Mouse (Mus musculus) CH12.LX (cell line): ENCODE measurements around the gene Grb2. TPM values are rescaled to one million over a fixed set of nuclear protein-coding genes. Genes with fewer than 3 reads are reported as not detected.

Experiments
- DNase-seq: peaks from one replicate; pipeline ENCODE4 v3.0.0-alpha.2; 2013; ENCODE audit errors: extremely low read depth
- H3K27ac ChIP-seq: 2 replicates; pipeline ENCODE4 v1.5.1; 2012; ENCODE audit warnings: low read depth, mild to moderate bottlenecking, control low read depth, moderate library complexity; ENCODE audit not compliant: insufficient read depth
- H3K27me3 ChIP-seq: replicated peaks from 2 replicates; pipeline ENCODE3; 2012; ENCODE audit warnings: inconsistent platforms
- H3K36me3 ChIP-seq, 2 experiments: replicated peaks in 1 of 2; 2 replicates each; pipeline versions ENCODE3 to v1.6.1; 2012; ENCODE audit warnings: inconsistent platforms in 1 of 2, low read length in 1 of 2, mild to moderate bottlenecking in 1 of 2, mixed read lengths in 1 of 2, moderate library complexity in 1 of 2; ENCODE audit not compliant: control insufficient read depth in 1 of 2, insufficient read depth in 1 of 2
- H3K4me1 ChIP-seq, 2 experiments: 2 replicates each; pipeline ENCODE4 v1.6.1; 2012; ENCODE audit warnings: inconsistent platforms in 1 of 2, moderate library complexity in 1 of 2; ENCODE audit not compliant: insufficient read depth in 2 of 2, control insufficient read depth in 1 of 2
- H3K4me2 ChIP-seq: 2 replicates; pipeline ENCODE4 v1.6.1; 2012; ENCODE audit warnings: low read depth, mild to moderate bottlenecking, control low read depth; ENCODE audit not compliant: poor library complexity, insufficient read depth, severe bottlenecking
- H3K4me3 ChIP-seq, 3 experiments: fragments of 150-350 bp in 1 of 3; sonication (generic) in 1 of 3; replicated peaks in 1 of 3; 2 replicates each; pipeline versions ENCODE3 to v1.5.1; 2011 to 2012; ENCODE audit warnings: low read depth in 2 of 3, low read length in 2 of 3, mild to moderate bottlenecking in 2 of 3, moderate library complexity in 2 of 3, control low read depth in 1 of 3, improper control_type of control experiment in 1 of 3, inconsistent platforms in 1 of 3, mixed read lengths in 1 of 3; ENCODE audit not compliant: poor library complexity in 1 of 3
- H3K79me2 ChIP-seq: replicated peaks from 2 replicates; pipeline ENCODE4 v1.6.1; 2012; ENCODE audit warnings: mild to moderate bottlenecking, moderate library complexity; ENCODE audit not compliant: control insufficient read depth, poor library complexity, insufficient read depth, severe bottlenecking; ENCODE audit errors: extremely low read depth
- H3K9ac ChIP-seq: 2 replicates; pipeline ENCODE4 v1.6.1; 2012; ENCODE audit warnings: low read depth, mild to moderate bottlenecking, control low read depth, moderate library complexity; ENCODE audit not compliant: insufficient read depth
- H3K9me3 ChIP-seq: replicated peaks from 2 replicates; pipeline ENCODE3; 2012; ENCODE audit warnings: low read length, inconsistent platforms, mixed read lengths
- BHLHE40 ChIP-seq: IDR thresholded peaks from 2 replicates; pipeline ENCODE4 v1.6.1; 2011; ENCODE audit warnings: mild to moderate bottlenecking, low read depth, low read length, improper control_type of control experiment
- CHD1 ChIP-seq: IDR thresholded peaks from 2 replicates; pipeline ENCODE4 v1.6.1; 2012; ENCODE audit warnings: low read depth, low read length, improper control_type of control experiment, inconsistent platforms
- CTCF ChIP-seq, 2 experiments: IDR thresholded peaks in 1 of 2; conservative IDR thresholded peaks in 1 of 2; 2 replicates each; pipeline ENCODE4 v1.5.1; 2011 to 2012; ENCODE audit warnings: low read depth in 2 of 2, low read length in 2 of 2, improper control_type of control experiment in 1 of 2, inconsistent platforms in 1 of 2, mild to moderate bottlenecking in 1 of 2, moderate library complexity in 1 of 2
- EP300 ChIP-seq: IDR thresholded peaks from 2 replicates; pipeline ENCODE4 v1.6.1; 2011; ENCODE audit warnings: low read length, improper control_type of control experiment
- ETS1 ChIP-seq: conservative IDR thresholded peaks from 2 replicates; pipeline ENCODE4 v1.6.1; 2012; ENCODE audit warnings: low read depth, mild to moderate bottlenecking, inconsistent platforms, low read length, improper control_type of control experiment, moderate library complexity
- IRF4 ChIP-seq: IDR thresholded peaks from 2 replicates; pipeline ENCODE4 v1.6.1; 2014; ENCODE audit warnings: low read depth, mild to moderate bottlenecking, inconsistent platforms, low read length, improper control_type of control experiment
- MEF2A ChIP-seq: IDR thresholded peaks from 2 replicates; pipeline ENCODE4 v1.6.1; 2014; ENCODE audit warnings: low read depth, mild to moderate bottlenecking, inconsistent platforms, low read length, improper control_type of control experiment, borderline replicate concordance
- MXI1 ChIP-seq: IDR thresholded peaks from 2 replicates; pipeline ENCODE4 v1.6.1; 2011; ENCODE audit warnings: mild to moderate bottlenecking, low read depth, low read length, improper control_type of control experiment
- MYC ChIP-seq: IDR thresholded peaks from 2 replicates; pipeline ENCODE4 v1.6.1; 2011; ENCODE audit warnings: low read depth, mild to moderate bottlenecking, improper control_type of control experiment, low read length
- NELFE ChIP-seq: IDR thresholded peaks from 2 replicates; pipeline ENCODE4 v1.6.1; 2011; ENCODE audit warnings: low read depth, low read length, improper control_type of control experiment
- NRF1 ChIP-seq: IDR thresholded peaks from 2 replicates; pipeline ENCODE4 v1.6.1; 2014; ENCODE audit warnings: low read depth, mild to moderate bottlenecking, inconsistent platforms, low read length, improper control_type of control experiment, moderate library complexity
- POLR2A ChIP-seq: IDR thresholded peaks from 2 replicates; pipeline ENCODE4 v1.6.1; 2011; ENCODE audit warnings: low read depth, mild to moderate bottlenecking, improper control_type of control experiment, low read length
- RAD21 ChIP-seq: IDR thresholded peaks from 2 replicates; pipeline ENCODE4 v1.6.1; 2011; ENCODE audit warnings: low read depth, mild to moderate bottlenecking, low read length, improper control_type of control experiment, moderate library complexity
- SMC3 ChIP-seq: IDR thresholded peaks from 2 replicates; pipeline ENCODE4 v1.6.1; 2011; ENCODE audit warnings: low read depth, low read length, improper control_type of control experiment
- TCF12 ChIP-seq: IDR thresholded peaks from 2 replicates; pipeline ENCODE4 v1.6.1; 2014; ENCODE audit warnings: low read depth, mild to moderate bottlenecking, inconsistent platforms, low read length, improper control_type of control experiment
- ZKSCAN1 ChIP-seq: IDR thresholded peaks from 2 replicates; pipeline ENCODE4 v1.6.1; 2012; ENCODE audit warnings: low read depth, inconsistent platforms, low read length, improper control_type of control experiment, borderline replicate concordance
- ZMIZ1 ChIP-seq: IDR thresholded peaks from 2 replicates; pipeline ENCODE4 v1.6.1; 2012; ENCODE audit warnings: low read depth, mild to moderate bottlenecking, inconsistent platforms, low read length, improper control_type of control experiment
- ZNF384 ChIP-seq: IDR thresholded peaks from 2 replicates; pipeline ENCODE4 v1.6.1; 2012; ENCODE audit warnings: low read depth, low read length, improper control_type of control experiment, inconsistent platforms
- dilution Hi-C: fragments of 300-500 bp; cut with MboI; formaldehyde crosslinking; loops from 2 replicates; pipeline ENCODE4 v1.14.3; 2020; ENCODE audit warnings: low sequenced_read_pairs; ENCODE audit not compliant: extremely low pct_unique_long_range_greater_than_20kb, extremely low pct_ligation_motif_present
- in situ Hi-C: fragments of 300-500 bp; cut with MboI; formaldehyde crosslinking; loops from 3 replicates; pipeline ENCODE4 v1.14.3; 2019; ENCODE audit warnings: low sequenced_read_pairs, low pct_ligation_motif_present, low pct_unique_long_range_greater_than_20kb, mixed read lengths
- polyA plus RNA-seq: library from polyadenylated mRNA; unstranded; fragments of >175 nt; gene quantifications from 2 replicates; pipeline ENCODE4 v1.2.1, GENCODE M21; 2012; ENCODE audit warnings: low read depth; ENCODE audit not compliant: insufficient read length
- total RNA-seq, 2 experiments: library from RNA; depleted of rRNA; stranded (reverse); fragments of 300-350 nt in 1 of 2; fragments of >200 nt in 1 of 2; gene quantifications; 2 replicates each; pipeline ENCODE4 v1.2.3; 2012 to 2014

Gene Grb2
- total and polyA plus RNA-seq, 3 experiments, result 63.6 to 241 (median 117) TPM

GRCm38 (mm10) chr11:115706584-115706983 is 1.8 kb downstream of the Grb2 start:
- dilution Hi-C loops, result no loop called here
- DNase-seq, result no peak
- in situ Hi-C loops, result no loop called here
- no peak for TF ChIP-seq SMC3
- TF ChIP-seq POLR2A, result no peak
- TF ChIP-seq NRF1, result peak; percentile 80
- TF ChIP-seq BHLHE40, result 0 out of 2 replicates have a peak, but pooled peaks have one; percentile 11
- TF ChIP-seq MEF2A, result no peak
- TF ChIP-seq ZNF384, result 0 out of 2 replicates have a peak, but pooled peaks have one; percentile 7
- TF ChIP-seq MXI1, result 0 out of 2 replicates have a peak, but pooled peaks have one; percentile 5
- no peak for TF ChIP-seq ZMIZ1
- Histone ChIP-seq H3K9ac (peak overlapping the region; percentile 98), H3K4me2 (peak overlapping the region; percentile 91), H3K27me3 (no peaks in the 10 kb centered on the region), H3K36me3 (peaks cover 8 to 32% of the 10 kb centered on the region in 2 experiments), H3K79me2 (peaks cover 67% of the 10 kb centered on the region), H3K27ac (peak overlapping the region; percentile 61; the same call in 1 of the 2 replicates), H3K9me3 (peaks cover 10% of the 10 kb centered on the region), H3K4me1 (peaks cover 15 to 51% of the 10 kb centered on the region in 2 experiments), H3K4me3 (peak overlapping the region; percentile 86 to 99 (median 97))

GRCm38 (mm10) chr11:115705561-115705960 is 2.8 kb downstream of the Grb2 start:
- H3K27me3 ChIP-seq, result no peaks in the 10 kb centered on the region
- dilution Hi-C loops (no loop called here), in situ Hi-C loops (no loop called here)
- H3K4me2 ChIP-seq, result peak overlapping the region; percentile 77
- peak overlapping the region; percentile 48 for H3K27ac ChIP-seq
- DNase-seq, result peak; percentile 70
- peaks cover 10% of the 10 kb centered on the region for H3K9me3 ChIP-seq
- TF ChIP-seq EP300 (no peak), POLR2A (peak; percentile 30; the same call in 1 of the 2 replicates), CTCF (conservative IDR thresholded peaks at IDR 0.05 in 1 of 2, IDR thresholded peaks at IDR 0.05 in 1 of 2; ENCODE audit: low read depth in 2 of 2, low read length in 2 of 2) (peak in 1 of 2 experiments; percentile 39; a peak in 2 of 4 replicates), IRF4 (no peak; the same call in 1 of the 2 replicates), ETS1 (peak; percentile 25; the same call in 1 of the 2 replicates), SMC3 (peak; percentile 25; the same call in 1 of the 2 replicates), RAD21 (peak; percentile 44), TCF12 (no peak), NELFE (no peak), MYC (no peak), ZKSCAN1 (no peak), MEF2A (peak; percentile 91), BHLHE40 (peak; percentile 25; the same call in 1 of the 2 replicates), CHD1 (no peak)
- 0 out of 2 replicates have a peak overlapping the region, but pooled peaks have one; percentile 33 for H3K9ac ChIP-seq
- H3K4me3 ChIP-seq, result peak overlapping the region; percentile 5 to 99 (median 24)
- H3K36me3 ChIP-seq, result peaks cover 8 to 35% of the 10 kb centered on the region in 2 experiments
- H3K4me1 ChIP-seq, result peaks cover 17 to 60% of the 10 kb centered on the region in 2 experiments
- peaks cover 77% of the 10 kb centered on the region for H3K79me2 ChIP-seq
